Mouse (Mus musculus) urinary bladder, postnatal 14 days (tissue): ENCODE measurements around the gene Lingo2.
"Not testable (repeated sequence)": the region's sequence is repeated elsewhere in the genome, so short reads cannot be mapped to it uniquely, and the experiment has no call there.

ENCODE experiments used
- DNase-seq: peaks from one replicate; pipeline ENCODE4 v3.0.0; 2021; ENCODE audit warnings: low spot score

The Lingo2 gene

DNA sequence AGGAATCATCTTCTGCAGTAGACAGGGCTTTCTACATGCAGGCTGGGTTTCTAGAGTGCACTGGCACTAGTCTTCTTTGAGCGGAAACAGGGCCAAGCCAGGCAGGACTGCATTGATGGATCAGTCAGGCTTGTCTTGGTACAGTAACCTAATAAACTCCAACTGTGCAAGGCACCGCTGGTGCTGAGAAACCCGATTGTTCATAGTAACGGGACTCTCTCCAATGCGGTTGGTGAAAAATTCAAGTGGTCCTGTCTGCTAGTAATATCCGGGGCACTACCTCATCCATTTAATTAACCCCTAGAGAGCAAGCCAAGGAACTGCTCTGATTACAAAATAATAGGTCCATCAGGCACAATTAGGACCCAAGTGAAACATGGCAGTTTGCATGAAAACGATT, 1106.4 kb downstream of the Lingo2 start:
- DNase-seq: no peak

GRCm38 (mm10) chr4:35844518-35844917, 1107.0 kb downstream of the Lingo2 start:
- DNase-seq: no peak

- no peak for DNase-seq
Observed at GRCm38 (mm10) chr4:35823322-35823870, 1128.2 kb downstream of the Lingo2 start.

- DNase-seq: no peak
Observed at GRCm38 (mm10) chr4:35820701-35821100, 1130.8 kb downstream of the Lingo2 start.

DNA sequence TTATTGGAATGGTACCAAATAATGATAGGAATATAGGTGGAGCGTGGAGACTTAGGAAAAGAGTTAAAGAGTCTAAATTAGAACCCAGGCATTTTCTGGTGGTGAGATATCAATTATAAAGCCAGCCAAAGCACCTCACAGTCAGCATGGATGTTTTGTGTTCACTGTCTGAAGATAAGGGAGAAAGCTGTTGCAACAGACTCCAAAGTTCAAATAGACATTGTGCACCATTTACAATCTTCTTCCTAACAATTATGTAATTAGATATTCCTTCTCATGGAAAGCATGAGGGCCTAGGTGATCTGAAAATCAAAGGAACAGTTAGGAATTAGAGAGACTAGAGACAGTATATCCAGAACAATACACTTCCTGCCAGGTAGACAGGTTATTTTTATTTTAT, 1136.8 kb downstream of the Lingo2 start:
- DNase-seq: no peak

GRCm38 (mm10) chr4:35807497-35808210, 1143.9 kb downstream of the Lingo2 start:
- DNase-seq: no peak

DNA sequence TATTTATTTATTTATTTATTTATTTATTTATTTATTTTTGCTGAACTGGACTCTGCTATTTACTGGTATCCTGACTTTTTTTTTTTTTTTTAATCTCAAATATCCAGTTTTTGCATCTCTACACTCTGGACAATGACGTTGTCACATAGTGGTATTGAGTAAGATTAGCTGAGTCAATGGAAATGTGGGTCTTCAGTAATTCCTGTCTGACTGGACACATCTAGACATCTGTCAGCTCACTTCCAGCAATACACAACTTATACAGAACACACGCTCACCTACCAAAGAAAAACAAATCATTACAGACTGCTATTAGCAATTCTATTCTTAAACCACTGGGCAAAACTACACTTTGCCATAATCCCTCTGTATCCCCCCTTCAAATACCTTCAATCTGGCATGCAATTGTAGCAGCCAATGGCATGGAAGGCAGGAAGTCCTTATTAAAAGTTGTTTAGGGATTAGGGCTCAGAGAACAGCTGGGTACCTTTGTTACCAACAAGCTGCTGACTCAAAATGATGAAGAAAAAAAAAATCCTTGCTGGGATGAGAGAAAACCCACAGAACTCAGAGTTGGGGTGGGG, 1144.6 kb downstream of the Lingo2 start:
- no peak for DNase-seq

GRCm38 (mm10) chr4:35784255-35784921, 1167.2 kb downstream of the Lingo2 start:
- DNase-seq: no peak

- DNase-seq: no peak
Observed at GRCm38 (mm10) chr4:35770810-35771209, 1180.7 kb downstream of the Lingo2 start.

DNA sequence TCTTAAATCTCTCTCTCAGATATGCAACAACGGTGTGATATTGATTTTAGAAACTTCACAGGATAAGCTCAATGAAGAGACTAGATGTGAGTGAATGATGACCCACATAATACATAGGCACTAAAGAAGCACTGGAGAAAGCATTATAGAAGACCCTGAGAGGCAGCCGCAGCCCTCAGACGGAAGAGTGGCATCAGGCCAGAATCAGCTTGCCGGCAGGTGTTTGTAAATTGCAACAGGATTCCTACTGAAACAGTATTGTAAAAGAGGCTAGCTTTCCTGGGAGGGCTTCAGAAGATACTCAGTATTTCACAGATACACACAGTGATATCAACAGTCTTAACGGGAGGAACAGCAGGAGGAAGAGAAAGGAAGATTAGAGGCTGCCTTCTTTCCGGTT, 1184.6 kb downstream of the Lingo2 start:
- DNase-seq: no peak

DNA sequence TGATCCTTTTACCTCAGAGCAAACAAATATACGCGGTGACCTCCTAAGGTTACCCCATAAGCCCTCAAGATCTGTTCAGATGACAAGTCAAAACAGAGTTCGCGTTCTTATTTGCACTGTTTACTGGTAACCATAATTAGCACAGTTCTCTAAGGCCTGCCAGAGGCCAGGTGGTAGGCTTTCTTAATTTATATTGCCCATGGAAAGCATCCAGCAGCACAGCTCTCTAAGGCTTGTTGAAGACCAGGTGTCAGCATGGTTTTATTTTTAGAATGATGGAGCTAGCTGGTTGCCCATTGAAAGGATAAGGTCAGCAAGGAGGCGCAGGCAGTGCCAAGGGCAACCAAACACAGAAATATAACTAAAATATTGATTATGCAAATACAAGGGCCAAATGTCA, 1190.4 kb downstream of the Lingo2 start:
- no peak for DNase-seq

GRCm38 (mm10) chr4:35752121-35752860, 1199.3 kb downstream of the Lingo2 start:
- DNase-seq: no peak

- no peak for DNase-seq
Observed at GRCm38 (mm10) chr4:35746693-35747092, 1204.9 kb downstream of the Lingo2 start.

- no peak for DNase-seq
Observed at GRCm38 (mm10) chr4:35724774-35725173, 1226.8 kb downstream of the Lingo2 start.

DNA sequence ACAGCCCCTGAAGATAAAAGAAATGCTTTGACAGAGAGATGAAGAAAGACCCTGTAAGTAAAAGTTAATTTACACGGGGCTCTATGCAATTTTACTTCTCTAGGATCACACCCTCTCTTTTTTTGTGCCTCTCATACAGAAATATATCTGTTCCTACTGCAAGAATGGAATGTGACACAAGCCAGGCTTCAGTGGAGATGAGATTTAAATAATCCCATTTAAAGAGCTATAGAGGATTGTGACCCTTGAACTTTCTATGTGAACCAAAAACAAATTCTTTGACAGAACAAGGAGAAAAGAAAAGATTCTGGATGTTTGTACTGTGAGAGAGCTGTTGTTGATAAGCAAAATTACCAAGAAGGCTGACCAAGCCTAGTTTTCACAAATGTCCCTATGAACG, 1247.4 kb downstream of the Lingo2 start:
- no peak for DNase-seq

- DNase-seq: no peak
Observed at GRCm38 (mm10) chr4:35702661-35703060, 1248.9 kb downstream of the Lingo2 start.

DNA sequence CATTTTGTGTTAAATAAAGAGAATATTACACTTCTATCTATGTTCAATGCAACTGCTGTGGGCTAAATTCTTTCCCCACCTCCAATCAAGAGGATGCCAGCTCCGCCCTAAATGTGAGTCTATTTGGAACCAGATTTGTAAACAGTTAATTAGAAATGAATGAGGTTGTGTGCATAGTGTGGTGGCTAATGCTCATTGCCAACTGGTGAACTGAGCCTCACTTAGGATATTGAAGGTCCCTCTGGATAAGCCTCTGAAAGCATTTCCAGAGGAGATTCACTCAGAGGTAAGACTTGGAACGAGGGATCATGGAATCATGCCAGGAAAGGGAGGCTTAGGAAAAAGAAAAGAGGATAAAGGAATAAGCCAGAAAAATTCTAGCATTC, 1256.4 kb downstream of the Lingo2 start:
- no peak for DNase-seq

- DNase-seq: no peak
Observed at GRCm38 (mm10) chr4:35694360-35695136, 1257.0 kb downstream of the Lingo2 start.

GRCm38 (mm10) chr4:35690521-35690920, 1261.0 kb downstream of the Lingo2 start:
- DNase-seq: no peak

- DNase-seq: not testable (repeated sequence)
Observed at GRCm38 (mm10) chr4:35688498-35689240, 1262.9 kb downstream of the Lingo2 start.
